Mouse (Mus musculus): ENCODE data around the gene Fzd4.

The Fzd4 gene

DNA sequence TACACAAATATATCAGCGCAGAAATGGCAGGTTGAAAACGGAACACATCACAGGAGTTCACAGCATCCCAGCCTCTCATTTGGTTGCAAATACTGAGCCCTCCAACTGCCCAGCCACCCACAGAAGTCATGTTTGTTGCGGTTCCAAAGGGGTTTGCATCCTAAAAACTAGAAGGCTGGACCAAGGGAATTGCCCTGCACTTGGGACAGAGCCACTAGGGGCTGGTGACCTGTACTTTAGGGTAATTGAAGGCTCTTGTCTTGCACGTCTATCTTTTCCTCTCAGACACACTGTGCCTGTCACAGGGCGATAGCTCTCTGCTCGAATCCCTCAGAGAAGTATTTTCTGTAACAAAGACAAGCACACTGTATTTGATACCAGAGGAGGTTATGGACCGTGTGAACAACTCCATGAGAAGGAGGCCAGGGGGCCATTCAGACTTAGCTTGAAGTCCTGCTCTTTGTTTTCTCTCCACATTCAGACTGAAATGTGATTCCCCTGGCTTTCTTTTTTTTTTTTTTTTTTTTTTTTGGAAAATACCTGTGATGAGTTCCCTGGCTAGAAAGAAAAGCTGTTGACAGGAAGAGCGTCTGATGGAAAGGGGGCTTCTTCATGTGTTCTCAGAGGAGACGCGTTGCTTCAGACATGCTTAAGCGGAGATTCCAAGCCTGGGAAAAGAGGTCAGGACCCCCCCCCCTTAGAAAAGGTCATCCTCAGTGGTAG, 2.9 kb upstream of the Fzd4 start:
- DNase-seq, result no peak

DNA sequence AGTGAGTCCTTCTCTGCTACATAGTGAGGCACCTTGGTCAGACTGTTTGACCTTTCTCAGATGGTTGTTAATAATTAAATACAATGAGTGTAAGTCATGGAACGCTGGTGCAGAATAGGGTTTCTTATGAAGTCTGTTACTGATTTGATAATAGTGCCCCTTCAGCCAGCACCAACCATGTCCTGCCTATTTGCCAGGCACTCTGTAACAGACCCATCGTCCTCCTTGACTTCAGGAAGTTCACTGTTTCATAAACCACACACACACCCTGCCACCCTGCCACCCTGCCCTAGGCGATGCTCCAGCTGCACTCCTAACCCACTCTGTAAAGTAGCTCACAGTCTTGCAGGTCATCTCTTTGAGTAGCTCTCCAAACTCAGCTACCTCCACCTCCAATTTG, 2.2 kb upstream of the Fzd4 start:
- no peak for DNase-seq

DNA sequence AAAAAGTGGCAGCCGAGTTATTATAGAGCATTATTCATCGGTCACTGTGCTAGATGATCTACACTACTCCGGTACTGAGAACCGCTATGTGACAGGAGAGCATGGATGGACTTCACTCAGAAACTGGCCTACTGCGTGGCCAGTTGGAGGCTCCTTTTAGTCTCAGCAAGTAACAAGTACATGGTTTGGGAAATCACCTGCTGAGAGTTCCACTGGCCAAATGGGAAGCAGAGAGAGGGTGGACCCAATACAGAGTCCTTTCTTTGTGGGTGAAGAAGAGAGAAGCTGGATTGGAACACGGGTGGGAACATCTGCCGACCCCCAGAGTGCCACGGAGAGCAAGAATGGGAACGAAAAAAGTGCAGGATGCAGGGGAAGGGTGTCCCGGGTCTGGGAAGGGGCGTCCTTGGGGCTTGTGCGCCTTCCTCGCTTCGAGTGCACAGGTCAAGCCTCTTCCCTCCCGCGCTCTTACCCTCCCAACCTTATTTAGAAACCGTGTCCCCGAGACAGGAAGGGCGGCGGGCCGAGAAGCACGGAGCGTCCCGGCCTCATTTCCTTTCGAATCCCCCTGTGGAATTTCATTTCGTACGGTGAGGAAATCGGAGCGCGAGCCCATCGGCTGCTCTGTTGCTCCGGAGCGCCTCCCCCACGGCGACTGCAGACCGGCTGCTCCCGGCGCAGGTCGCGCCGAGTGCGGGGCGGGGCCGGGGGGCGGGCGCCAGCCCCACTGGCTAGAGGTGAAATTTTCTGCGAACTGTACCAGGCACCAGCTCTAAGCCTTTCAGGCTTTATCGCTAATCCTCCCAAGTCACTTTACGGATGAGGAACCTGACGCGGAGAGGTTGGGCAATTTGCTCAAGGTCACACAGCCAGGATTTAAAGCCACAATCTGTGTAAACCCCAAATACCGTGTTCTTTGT, 842 bp upstream of the Fzd4 start:
- peak; percentile 57 for DNase-seq

DNA sequence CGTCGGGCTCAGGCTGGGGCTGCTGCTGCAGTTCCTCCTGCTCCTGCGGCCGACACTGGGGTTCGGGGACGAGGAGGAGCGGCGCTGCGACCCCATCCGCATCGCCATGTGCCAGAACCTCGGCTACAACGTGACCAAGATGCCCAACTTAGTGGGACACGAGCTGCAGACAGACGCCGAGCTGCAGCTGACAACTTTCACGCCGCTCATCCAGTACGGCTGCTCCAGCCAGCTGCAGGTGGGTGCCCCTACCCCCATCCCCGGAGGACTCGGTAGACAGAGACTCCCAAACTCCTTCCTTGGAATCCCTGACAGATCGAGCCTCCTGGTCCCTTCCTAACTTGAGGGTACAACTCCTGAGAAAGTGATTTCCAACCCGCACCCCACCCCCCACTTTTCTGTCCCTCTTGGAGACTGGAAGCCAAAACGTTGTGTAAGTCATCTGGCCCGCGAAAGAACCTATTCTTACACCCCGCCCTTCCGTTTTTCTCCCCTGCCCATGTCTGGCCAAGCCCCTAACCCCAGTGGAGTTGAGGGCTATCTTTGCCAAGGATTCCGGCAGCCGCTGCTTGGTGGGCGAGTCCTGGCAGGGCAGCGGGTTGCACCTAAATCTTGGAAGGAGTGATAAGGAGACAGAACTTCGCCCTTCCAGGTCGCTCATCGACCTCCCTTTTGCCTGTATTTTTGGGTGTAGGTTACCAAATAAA, 732 bp downstream of the Fzd4 start:
- DNase-seq, result no peak

DNA sequence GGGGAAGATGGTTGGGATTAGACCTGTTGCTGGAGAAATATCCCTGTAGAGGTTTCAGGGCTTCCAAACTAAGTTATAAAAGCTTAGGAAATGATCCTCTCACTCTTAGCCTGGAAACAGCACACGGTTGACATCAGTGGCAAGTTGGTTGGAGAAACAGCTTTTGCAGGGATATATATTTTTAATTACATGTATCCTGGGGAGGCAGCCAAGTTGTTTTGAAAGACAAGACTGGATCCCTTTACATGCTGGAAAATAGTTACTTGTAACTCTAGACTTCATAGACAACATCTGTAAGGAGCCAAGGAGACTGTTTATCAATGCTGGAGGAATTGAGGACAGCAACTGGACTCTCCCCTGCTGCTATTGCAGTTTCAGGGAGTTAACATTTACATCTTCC, 1.9 kb downstream of the Fzd4 start:
- no peak for DNase-seq

DNA sequence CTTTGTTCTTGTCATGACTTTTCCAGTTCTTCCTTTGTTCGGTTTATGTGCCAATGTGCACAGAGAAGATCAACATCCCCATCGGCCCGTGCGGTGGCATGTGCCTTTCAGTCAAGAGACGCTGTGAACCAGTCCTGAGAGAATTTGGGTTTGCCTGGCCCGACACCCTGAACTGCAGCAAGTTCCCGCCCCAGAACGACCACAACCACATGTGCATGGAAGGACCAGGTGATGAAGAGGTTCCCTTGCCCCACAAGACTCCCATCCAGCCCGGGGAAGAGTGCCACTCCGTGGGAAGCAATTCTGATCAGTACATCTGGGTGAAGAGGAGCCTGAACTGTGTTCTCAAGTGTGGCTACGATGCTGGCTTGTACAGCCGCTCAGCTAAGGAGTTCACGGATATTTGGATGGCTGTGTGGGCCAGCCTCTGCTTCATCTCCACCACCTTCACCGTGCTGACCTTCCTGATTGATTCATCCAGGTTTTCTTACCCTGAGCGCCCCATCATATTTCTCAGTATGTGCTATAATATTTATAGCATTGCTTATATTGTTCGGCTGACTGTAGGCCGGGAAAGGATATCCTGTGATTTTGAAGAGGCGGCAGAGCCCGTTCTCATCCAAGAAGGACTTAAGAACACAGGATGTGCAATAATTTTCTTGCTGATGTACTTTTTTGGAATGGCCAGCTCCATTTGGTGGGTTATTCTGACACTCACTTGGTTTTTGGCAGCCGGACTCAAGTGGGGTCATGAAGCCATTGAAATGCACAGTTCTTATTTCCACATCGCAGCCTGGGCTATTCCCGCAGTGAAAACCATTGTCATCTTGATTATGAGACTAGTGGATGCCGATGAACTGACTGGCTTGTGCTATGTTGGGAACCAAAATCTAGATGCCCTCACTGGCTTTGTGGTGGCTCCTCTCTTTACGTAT, 3.1 kb downstream of the Fzd4 start:
- DNase-seq, result no peak

DNA sequence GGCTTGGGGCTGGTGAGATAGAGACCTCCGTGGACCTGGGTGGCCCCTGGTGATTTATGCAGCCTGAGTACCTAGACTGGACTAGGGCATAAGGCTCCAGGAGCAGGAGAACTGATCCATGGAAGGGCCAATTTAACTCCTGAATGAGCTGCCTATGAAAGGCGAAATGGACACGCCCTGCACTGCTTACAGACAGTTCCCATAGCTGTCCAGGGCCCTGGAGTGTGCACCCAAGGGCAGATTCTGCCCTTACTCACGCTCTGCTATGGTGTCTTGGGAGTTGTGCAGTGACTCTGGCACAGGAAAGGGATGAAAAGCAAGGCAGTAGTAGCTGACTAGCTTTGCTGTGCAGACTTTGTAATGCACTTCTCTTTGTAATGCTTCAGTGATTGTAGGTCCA, 6.1 kb downstream of the Fzd4 start:
- DNase-seq, result no peak

DNA sequence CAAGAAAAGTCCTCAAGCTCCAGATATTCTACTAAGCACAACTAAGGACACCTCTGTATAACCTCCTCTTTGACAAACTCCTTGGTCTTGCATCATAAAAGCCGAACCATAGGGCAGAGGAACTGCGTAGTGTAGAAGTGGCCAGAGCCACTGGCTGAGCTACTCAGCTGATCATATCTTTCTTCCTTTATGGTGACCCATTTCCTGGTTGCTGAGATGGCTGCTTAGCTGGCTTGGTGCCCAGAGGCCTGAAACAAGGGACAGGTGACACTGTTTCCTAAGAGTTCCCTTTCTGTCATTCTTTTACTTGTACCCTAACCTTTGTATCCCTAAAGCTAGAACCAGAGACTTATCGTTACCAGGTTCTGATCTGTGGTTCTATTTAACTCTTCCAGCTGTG, 7.2 kb downstream of the Fzd4 start:
- no peak for DNase-seq

DNA sequence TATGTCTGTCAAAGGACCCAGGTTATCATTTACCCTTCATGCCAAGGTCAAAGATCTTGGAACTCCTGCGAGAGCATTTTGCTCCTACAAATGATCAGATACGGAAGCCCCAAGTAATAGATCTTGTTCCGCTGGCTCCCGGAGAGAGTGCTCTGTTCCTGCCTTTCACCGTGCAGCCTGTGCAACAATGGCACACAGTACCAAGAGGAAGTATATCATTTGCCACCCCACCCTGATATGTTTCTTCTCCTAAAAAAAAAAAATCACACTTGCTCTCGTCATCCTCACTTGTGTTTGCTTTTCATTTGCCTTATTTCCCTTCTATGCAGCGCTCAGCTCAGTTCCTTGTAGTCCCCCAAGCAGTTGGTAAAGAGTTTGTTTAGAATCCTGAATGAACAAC, 7.9 kb downstream of the Fzd4 start:
- DNase-seq, result no peak

DNA sequence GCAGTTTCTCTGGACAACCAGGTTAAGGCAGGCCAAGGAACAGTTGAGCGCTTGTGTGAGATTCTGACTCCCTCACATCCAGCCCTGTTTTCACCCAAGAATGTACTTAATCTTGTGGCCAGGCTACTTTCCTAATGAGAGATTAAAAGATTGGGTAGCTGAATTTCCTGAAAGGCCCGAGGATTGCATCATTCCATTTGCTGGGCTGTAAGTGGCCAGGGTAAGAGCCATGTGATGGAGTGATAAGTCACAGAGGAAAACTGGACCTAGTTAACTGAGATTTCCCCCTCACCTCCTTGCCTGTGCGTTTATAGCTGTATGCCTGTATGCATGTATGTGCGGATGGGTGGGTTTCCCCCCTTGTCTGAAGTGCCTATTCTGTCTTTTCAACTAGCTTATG, 11.9 kb downstream of the Fzd4 start:
- DNase-seq, result no peak

DNA sequence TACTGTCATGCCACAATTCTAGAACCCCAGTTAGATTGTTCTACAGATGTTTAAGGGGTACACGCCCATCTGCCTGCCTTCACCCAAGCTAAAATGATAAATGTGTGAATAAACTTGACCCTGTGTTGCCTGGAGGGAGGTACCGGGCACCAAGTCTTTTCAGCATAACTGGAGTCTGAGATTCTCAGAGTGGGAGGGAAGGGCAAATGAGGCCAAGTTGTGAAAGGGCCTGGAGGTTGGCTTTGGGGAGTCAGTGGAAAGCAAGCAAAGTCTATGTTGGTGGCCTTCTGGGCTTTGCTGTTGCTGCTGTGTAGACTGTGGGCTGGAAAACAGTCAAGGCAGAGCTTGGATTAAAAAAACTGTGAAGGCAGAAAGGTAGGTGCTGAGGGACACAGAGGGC, 13.6 kb downstream of the Fzd4 start:
- no peak for DNase-seq

DNA sequence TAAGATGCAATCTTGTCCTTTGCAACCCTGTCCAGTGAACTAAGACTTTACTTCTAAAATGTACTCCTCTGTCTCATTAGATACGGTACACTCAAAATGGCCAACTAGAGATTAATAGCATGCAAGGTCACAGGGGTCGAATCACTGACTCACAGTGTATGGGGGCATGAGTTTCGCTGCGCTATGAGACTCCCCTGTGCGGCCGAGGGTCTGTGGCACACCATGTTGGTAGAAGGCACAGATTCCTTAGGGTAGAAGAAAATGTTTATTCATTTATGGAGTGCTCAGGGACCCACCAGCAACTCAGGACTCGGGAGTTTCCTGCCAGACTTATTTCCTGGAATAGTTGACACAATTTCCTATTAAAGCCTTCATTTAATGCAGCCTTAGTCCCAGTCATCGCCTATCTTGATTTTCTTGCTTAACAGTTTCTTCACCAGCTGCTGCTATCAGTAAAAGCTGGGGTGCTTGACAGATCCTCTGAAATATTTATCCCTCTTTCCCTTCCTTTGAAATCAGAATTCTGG, 14.0 kb downstream of the Fzd4 start:
- no peak for DNase-seq

DNA sequence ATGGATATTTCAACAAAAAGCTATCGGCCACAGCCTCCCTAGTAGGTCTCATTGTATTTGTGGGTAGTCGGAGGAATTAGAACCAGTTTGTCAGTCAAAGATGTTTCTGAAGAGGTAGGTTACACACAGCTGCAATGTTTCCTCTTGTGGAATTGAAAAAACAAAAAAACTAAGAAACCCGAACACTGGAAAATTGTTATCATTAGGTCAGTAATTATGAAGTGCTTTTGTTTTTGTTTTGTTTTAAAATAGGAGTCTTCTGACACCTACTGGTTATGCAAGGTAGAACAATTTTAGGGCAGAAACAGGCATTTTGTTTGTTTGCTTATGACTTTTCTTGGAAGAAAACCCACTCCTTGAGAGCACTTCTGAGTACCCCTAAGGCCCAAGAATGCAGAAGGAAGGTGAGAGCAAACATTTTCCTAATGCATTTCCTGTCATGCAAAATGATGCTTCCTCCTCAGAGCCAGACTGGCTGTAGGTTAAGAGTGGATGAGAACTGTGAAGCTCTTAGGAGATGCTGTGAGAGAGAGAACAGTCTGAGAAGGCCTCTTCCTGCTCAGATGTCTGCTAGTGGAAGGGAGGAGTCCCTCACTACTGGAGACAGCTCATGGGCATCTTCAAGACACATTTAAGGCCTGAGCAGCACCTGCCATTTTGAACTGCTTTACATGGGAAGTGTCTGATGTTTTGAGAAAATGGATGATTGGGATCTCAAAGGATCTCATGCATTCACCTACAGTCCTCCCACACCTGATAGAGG, 14.9 kb downstream of the Fzd4 start:
- no peak for DNase-seq

DNA sequence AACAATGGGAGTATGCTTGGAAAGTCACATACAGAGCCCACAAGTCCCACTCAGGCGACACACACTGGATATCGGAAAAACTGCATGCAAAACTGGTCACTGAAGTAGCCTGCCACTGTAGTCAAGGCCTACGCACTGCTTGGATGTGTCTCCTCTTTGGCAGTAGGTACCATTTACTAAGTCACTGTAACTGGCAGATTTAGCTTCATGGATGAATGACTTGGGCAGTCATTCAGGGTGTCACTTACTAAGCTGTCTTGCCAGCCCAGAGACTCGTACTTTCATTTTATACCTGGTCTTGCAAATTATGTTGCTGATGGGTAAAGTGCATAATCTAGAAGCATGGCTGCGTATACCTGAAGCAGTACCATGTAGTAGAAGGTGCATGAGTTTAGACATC, 17.1 kb downstream of the Fzd4 start:
- DNase-seq, result no peak

DNA sequence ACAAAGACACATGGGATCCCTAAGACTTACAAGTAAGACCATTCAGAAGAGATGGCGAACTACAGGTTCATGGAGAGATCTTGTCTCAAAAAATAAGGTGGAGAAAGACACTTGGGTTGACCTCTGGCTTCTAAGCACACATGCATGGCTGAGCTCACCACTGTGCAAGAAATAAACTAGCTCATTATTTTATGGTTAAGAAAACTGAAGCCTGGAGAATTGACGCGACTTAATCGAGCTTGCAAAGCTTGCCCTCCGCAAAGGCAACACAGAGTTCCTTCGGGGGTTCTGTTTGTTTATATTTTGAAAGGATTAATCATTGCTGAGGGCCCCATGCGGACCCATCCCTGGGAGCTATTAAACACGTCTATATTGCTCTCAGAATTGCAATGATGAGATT, 18.5 kb downstream of the Fzd4 start:
- DNase-seq, result no peak

DNA sequence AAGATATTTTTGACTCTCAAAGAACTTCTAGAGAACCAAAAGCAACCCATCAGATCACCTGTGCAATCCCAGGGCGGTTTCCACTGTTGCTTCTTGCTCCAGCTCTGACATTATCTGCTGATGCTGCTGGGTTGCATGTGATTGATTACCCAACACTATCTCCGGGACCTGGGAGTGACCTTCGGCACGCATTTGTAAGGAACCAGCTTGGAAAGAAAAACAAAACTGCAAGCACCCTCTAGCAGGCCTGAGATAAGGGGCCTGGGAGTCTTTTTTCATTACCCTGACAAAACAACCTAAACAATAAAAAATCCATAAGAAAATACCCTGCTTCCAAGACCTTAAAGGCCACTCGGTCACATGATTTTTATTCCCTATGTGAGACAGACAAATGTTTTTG, 19.0 kb downstream of the Fzd4 start:
- no peak for DNase-seq

DNA sequence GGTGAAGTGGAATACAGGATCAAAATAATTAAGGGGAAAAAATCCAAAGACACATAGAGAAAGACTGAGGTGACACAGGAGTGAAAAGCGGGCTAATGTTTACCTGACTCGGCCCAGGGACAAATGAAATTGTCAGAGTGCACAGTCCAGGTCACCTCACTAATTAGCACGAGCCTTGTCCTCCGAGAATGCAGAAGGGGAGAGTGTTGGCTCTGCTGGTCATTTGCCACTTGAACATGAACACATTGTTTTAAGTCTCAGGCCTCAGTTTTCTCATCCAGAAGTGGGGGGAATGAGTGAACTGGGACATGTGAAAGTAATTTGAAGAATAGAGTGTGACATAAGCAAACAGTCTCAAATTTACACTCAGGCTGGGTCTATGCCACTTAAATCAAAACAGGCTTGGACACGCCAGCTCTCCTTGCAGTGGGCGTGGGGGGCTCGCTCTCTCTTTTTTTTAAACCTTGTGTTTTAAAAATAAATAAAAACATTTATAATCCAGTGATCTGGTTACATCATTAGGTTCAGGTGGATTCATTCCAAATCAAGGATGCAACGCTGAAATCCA, 19.6 kb downstream of the Fzd4 start:
- no peak for DNase-seq

DNA sequence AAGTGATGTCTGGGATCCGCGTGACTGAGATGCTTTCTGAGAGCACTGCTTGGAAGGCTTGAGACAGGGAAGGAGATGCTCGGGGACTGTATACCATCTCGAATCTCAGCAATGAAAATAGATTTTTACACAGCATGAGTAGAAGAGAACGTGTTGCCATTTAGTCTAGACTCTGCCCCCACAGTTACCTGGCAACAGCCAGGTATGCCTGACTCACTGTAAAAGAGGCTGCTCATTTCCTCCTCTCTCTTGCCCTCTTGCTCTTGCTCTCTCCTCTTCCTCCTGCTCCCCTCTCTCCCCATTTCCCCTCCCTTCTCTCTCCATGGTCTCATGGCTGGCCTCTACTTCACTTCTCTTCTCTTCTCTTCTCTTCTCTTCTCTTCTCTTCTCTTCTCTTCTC, 20.5 kb downstream of the Fzd4 start:
- DNase-seq, result no peak

DNA sequence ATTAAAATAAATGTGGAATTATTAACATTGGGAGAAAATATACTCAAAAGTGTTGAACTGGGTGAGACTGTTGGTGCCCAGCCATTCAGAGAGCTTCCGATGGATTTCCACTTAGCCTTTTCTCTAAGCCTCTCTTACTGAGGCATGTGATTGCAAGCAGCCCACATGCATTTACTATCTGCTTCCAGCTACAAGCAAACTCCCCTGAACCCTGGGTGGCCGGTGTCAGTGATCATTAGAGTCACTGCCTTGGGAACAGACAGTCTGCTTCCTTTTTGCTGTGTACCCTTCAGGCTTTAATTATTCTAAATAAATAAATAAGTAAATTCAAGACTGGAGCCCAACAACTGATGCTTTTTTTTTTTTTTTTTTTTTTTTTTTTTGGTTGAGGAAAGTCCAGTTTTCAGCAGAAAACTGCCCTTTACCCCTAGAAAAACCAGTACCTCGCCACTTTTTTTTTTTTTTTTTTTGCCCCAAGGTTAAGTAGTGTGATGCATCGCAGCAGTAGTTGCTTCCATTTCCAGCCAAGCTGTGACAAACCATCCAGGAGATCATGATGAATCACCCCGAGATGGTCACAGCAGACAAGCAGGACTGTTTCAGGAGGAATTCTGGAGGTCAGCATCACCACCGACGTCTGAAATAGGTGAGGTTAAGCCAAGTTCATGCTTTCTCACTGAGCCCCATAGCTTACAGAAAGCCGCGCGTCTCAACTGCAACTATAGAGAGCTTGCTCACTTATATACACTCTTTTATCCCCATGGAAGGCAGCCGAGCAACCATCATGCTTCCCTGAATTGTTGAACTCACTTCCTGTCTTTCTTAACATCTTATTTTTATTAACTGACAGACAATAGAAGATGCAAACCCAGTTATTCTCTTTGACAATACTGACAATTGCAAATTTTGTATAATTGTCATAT, 21.9 kb downstream of the Fzd4 start:
- DNase-seq, result no peak

DNA sequence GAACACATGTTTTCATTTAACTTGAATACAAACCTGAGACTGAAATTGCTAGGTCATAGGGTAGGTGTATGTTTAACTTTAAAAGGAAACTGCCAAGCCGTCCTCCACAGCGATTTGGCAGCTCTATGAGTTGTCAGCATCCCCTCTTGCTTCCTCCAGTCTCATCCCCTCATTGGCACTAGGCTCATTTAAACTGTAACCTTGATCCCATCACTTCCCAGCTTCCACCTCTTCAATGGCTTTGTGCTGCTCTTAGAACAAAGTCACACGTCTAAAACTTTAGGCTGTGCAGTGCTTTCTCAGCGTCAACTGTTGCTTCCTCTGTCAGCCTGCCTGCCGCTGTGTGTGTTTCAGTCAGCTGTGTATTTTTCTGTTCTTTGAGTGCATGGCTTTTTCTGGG, 22.9 kb downstream of the Fzd4 start:
- no peak for DNase-seq

Data from right cerebral cortex, postnatal 4 days (tissue).